Mouse (Mus musculus) MEL-GATA-1-ER (cell line): ENCODE data around the gene Higd1c.
A peak's percentile ranks its signal among the peaks of the same experiment; 100 is the strongest.
"Not testable (repeated sequence)": the region's sequence is repeated elsewhere in the genome, so short reads cannot be mapped to it uniquely, and the experiment has no call there.

ENCODE experiments used
- DNase-seq: peaks from one replicate; pipeline ENCODE4 v3.0.0-alpha.2; 2012; ENCODE audit warnings: low read depth; ENCODE audit errors: extremely low read depth

The Higd1c gene

DNA sequence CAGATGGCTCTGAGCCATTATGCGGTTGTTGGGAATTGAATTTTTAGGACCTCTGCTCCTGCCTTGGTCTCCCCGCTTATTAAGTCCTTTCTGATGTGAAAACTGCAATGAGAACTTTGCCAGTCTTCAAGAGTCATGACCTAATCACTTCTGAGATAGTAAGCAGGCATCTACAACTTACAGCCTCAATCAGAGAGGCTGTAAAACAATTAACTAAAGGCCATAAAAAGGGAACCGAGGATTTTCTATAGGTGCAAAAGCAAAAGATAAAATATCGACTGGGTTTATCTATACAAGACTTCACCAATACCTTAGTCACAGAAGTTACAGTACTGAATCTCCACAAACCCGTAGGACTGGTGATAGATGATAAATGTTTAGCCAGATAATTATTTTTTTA lies 8.5 kb upstream of the Higd1c start:
- DNase-seq: no peak

DNA sequence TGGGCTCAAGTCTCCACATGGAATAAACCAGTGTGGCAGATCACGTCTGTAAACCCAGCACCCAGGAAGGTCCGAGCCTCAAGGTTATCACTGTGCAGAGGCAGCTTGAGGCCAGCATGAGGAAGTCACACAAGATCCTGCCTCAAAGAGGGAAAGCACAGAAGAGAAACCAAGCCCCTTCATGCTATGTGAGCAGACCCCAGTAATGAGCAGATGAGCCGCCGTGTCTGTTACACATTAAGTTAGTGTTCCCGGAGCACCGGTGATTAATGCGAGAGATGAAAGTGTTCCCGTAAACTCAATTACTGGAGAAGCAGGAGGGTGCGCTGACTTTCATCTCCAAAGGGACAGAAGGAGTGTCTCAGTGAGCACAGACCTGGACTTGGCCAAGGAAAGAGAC lies 1.6 kb downstream of the Higd1c start:
- not testable (repeated sequence) for DNase-seq

DNA sequence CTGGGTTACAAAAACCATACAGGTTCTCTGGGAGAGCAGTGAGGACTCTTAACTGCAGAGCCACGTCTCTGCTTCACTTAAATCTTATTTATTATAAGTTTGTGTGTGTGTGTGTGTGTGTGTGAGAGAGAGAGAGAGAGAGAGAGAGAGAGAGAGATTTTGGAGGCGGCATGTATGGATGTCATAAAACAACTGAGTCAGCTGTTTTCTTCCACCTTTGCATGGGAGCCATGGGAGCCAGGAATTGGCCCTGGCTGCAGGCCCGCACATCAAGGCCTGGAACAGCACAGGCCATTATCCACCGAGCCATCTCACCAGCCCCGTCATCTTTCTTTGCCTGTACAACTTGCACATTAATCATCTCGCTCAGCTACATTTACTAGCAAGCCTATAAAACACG lies 2.8 kb downstream of the Higd1c start:
- no peak for DNase-seq

DNA sequence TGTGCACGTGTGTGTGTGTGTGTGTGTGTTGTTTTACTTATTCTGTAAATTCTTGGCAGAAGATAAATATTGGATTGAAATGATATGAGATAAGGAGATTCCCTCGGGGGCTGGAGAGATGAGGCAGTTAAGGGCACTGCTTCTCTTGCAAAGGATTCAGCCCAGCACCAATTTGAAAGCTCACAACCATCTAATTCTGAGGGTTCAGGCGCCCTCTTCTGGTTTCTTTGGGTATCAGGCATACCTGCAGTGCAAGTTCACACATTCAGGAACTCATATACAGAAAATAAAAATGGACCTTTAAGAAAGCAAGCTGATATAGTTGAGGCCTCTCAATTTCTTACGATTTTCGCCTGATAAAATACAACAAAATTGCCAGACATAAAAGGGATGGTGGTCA lies 10.7 kb downstream of the Higd1c start:
- DNase-seq: peak; percentile 70

DNA sequence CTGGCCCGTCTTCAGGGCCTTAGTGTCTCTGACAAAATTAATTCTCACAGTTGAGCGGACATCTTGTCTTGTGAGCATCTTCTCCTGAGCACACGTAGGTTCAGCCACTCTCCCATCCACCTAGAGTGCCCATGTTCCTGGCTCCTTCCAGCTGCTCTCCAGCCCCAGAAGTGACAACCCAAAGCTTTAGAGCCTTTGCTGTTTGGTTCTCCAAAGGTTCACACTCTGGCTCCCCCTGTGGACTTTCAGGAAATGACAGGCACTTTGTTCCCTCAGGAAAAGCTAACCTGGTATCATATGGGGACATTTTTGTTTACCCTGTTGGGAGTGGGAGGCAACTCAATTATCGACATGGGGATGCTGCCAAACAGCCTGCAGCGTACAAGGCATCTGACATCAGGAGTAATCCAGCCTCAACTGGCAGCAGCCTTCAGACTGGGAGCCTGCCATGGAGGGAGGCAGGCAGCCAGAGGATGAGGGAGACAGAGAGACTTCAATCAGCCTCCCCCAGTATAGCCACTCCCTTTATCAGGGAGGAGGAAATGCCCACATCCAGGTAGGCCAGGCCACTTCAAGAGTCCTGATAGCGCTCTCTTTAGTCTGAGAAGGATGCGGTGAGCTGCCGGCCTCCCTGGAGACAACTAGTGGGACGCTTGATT lies 13.6 kb downstream of the Higd1c start:
- DNase-seq: not testable (repeated sequence)

DNA sequence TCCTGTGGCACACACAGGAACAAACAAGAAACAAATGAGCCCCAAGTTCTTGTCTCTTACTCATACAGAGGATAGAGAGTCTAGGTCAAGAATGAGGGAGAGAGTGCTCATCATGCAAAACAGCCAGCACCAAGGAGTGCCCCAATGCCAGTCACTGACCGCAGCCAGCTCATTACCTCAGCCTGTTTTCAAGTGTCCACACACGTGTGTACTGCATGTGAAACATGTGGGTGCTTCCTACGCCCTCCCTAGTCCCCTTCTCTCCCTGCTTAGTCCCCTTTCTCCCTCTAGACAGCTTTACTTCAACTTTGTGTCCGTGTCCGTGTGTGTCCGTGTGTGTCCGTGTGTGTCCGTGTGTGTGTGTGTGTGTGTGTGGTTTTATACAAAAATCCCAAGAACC lies 15.3 kb downstream of the Higd1c start:
- DNase-seq: no peak

DNA sequence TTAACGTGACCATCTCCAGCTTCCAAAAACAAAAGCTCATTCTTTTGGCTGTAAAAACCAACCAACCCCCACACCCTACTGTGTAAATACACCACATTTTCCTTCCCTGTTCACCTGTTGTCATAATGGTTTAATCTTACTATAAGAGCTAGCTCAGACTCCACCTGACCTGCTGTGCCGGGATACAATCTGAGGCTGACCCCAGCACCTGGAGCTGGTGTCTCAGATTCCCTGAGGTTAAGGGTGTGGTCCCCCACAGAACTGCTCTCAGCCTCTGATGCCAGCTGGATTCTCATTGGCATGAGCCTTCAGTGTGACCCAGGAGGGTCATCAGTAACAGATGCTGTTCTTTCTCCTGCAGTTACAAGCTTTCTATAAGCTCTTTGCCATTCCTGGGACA lies 15.8 kb downstream of the Higd1c start:
- DNase-seq: no peak

DNA sequence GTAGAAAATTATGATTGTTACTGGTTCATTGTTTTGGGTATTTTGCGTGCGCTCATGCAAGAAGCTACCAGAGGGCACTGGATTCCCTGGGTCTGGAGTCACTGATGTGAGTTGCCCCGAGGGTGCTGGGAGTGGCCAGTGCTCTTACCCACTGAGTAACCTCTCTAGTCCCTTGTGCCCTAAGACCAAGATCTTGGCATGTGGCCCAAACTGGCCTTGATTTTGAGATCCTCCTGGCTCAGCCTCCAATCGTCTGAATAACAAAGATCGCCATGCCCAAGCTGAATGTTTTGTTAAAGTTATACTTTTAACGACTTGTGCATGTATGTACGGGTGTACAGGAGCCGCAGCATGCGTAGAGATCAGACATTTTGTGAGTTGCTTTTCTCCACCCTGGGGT lies 21.4 kb downstream of the Higd1c start:
- DNase-seq: no peak

DNA sequence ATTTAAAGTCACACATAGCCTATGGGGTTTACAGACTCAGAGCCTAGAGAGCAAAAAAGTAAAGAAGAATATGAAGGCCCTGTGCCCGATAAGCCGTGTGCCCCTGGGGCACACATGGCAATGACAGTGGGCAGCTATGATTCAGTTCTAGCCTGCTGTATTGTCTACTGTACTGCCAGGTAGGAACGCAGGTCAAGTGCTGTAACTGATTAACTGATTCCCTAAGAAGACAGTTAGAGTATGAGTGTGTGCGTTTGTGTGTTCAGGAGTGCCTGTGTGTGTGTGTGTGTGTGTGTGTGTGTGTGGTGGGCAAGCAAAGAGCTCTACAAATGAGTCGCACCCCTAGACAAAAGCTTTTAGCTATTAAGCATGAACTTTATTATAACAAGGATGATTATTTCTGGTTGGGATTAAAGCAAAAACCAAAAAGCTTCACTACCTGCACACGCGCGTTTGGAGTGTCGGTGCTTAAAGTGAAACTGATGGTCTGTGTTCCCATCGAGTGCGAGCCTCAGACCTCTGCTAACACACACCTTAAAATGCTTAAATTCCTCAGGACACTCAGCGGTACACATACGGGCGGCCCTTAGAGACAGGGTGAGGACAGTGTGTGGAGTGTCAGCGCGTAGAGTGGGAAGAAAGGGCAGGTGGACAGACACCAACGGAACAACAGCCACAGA lies 23.3 kb downstream of the Higd1c start:
- DNase-seq: no peak

DNA sequence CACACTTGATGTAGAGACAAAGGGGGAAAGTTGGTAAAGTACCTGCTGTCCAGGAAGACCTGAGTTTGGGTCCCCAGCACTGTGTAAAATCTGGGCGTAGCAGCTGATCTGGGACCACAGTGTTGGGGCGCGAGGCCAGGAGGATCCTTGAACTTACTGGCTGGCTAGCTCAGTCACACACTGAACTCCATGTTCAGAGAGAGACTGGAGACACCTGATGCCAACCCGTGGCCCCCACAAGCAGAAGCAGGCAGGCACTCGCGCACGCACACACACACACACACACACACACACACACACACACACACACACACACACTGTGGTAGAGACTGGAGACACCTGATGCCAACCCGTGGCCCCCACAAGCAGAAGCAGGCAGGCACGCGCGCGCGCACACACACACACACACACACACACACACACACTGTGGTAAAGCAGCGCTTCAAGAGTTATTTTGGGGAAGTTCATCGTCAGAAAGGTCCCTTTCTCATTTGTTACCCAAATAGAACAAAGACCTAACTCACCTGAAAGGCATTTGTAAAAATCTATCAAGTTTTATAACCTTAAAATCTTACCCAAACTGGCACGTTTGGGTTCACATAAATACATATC lies 24.0 kb downstream of the Higd1c start:
- DNase-seq: peak; percentile 20

DNA sequence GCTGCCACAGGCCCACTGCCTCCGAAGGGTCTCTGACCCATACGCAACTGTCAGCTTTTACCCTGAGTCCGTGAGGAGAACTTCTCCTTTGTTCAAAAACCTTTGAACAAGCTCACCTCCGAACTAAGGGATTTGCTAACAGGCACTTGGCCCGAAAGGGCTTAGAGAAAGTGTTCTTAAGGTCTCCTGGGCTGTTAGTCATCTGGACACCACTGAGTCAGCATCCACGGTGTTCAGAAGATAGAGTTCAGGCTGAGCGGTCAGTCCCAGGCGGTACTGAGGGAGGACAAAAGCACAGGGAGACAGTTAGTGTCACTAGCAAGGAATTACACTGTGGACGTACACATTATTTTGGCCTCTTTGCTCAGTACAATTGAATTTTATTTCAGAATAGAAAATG lies 24.5 kb downstream of the Higd1c start:
- no peak for DNase-seq

DNA sequence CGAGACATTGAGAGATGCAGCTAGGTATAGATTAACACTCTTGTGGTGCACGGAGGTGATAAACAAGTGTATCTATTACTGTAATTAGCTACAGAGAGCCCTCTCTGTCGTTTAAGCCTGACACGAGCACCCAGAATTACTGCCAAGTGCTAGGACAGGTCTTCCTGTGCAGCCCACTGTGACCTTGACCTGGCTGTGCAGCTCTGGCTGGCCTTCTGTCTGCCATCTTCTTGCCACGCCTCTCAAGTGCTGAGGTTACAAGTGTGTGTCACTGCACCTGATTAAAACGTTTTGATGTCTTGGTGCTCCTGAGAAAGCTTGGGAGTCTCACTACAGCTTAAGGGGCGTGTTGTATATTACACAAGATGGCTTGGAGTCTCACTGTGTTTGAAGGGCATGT lies 26.7 kb downstream of the Higd1c start:
- no peak for DNase-seq

DNA sequence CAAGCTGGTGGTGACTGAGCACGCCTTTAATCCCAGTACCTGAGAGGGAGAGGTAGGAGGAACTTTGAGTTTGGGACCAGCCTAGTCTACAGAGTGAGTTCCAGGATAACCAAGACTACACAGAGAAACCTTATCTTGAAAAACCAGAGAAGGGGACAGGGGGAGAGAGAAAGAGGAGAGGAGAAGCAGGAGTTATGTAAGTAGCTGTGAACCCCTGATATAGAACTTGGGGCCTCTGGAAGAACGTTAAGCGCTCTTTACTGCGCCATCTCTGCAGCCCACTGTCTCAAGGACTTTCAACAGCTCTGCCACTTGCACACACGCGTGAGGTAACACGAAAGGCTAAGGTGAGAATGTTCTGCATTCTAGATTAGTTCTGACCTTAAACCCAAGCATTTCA lies 27.3 kb downstream of the Higd1c start:
- DNase-seq: peak; percentile 64

DNA sequence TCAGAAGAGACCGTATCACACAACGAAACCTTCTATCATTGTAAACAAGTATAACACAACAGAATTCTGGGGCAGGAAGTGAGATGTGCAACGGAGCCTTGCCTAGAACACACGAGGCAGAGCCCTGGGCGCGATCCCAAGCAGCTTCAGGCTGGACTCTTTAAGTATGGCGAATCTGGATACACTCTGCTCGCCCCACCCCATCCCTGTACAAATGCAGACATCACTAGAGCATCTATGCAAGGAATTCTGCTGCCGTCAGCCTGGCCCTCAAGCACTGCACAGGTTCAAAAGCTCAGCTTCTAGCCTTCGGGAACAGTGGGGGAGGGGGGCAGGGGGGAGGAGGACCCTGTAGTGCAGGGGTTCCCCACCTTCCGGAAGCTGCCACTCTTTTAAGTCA lies 28.7 kb downstream of the Higd1c start:
- no peak for DNase-seq

DNA sequence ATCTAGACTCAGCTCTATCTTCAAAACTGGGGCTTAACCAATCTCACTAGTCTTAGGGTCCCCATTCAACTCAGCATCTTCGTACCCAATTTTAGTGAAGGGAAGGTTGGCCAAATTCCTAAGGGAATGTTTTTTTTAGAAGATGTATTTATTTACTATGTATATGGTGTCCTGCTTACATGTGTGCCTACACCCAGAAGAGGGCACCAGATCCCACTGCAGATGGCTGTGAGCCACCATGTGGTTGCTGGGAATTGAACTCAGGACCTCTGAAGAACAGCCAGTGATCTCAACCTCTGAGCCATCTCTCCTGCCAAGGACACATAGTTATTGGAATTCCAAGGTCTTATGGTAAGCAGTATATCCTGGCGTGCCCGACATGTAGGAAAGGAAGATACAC lies 31.2 kb downstream of the Higd1c start:
- no peak for DNase-seq

DNA sequence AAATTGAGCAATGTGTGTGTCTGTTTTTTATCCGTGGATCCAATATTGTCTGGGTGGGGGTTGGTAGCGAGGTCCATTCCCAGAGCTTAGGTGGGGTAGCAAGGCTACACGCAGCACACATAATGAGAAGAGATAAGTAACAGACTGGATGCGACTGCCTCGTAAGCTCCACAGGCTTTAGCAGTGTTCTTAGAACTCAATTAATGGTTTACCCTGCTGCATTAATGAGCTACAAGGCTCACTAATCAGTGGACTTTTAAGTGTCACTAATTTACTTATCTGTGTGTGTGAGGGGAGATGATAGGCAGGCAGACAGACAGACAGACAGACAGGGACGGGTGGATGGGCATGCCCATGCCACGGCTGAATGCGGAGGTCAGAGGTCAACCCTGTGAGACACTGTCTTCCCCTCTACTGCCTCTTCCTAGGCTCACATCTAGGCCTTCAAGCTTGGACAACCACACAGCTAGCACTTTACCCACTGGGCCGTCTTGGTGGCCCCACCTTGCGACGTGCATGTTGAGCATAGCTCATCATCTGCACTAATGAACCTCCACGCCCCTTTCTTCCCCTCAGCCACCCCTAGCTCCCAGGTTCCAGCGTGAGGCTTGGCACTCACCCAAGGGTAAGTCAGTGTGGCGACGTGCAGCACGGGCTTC lies 36.4 kb downstream of the Higd1c start:
- DNase-seq: no peak

DNA sequence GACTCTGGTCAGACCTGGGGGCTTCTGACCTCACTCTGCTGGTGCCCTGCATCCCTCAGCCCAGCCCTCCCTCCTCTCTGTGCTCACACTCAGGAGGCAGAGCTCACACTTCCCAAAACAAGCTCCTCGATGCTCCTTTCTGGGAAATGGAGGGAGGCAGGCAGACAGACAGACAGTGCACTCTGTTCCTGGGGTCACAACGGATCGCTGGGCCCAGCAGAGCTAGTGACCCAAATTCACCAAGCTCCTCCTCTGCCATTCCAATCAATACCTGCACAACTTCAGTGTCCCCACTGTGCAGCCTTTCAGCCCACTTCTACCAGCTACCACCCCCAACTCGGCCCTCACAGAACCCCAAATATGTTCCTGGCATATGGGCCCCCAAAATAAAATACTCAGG lies 37.5 kb downstream of the Higd1c start:
- no peak for DNase-seq

DNA sequence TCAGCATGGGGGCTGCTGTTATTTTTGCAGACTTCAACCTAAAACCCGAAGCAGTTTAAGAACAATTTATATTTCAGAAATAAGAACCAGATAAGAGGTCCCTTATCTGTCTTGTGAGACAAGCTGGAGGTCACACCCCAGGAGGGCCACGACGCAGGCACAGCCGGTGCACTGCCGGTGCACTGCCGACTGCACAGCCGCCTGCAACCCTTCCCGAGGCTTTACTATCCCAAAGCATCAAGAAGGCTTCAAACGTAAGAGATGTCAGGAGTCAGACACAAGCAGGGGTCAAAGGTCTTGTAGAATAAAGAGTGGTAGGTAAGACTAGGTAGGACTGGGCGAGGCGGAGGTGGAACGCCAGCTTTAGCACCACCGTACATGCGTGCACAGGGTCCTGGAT lies 38.0 kb downstream of the Higd1c start:
- no peak for DNase-seq

DNA sequence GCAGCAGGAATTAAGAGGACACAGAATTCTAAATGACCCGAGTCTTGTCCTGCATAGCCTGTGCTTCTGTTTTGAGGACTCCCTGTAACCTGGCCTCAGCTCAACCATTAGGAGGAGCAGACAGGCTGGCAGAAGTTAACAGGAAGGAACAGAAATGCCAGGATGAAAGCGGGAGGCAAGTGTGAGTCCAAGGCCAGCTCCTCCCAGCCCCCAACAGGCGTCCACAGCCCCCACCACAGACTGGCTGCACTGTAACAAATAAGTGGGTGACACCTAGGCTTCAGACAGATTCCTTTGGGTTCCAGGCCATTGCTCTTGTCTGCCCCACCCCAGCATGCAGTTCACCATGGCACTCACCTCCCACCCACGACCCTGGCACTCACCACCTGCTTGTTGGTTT lies 38.5 kb downstream of the Higd1c start:
- DNase-seq: no peak

DNA sequence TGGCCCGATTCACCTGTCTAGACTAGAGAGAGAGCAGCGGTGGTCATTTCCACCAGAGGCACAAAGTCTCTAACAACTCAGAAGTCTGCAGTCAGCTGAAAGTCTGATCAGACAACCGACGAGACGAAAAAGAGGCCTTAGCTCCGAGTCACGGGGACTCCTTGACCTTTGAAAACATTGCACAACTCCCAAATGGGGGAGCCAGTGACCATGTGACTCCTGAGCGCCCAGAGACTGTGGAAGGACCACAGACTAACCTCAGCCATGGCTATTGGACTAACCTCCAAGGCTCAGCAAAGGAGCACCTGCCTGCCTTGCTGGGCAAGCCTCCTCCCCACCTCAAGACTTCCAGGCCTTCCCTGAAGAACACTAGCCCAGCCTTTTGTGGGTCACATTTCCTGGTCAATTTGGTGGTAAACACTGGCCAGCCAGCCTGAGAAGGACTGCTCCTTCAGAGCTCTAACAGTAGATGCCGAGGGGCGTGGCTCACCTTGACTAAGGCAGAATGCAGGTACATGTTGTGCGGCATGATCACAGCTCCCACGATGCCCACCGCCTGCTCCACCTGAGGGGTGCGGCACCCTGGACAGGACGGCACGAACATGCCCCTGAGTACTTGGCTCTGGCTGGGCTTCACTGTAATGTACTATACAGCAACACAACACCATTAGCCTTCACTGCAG lies 39.1 kb downstream of the Higd1c start:
- no peak for DNase-seq

DNA sequence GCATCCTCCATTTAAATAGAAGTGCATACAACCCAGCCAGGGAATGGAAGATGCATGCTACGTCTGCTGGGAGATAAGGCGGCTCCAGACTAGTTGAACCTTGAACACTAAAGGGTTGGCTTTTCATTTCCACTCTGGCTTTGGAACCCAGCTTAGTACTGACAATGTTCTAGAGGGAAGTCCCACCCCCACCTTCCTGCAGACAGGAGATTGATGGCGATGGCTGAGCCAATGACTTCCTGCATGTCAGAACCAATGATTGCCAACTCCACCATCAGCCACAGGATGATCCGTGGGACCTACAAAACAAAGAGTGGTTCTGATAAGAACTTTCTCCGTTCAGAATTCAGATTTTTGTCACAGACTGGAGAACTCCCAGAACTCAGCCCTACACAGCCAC lies 41.7 kb downstream of the Higd1c start:
- no peak for DNase-seq
